Mouse (Mus musculus) urinary bladder, postnatal 4 days (tissue): Measurements from ENCODE around the gene Akap1.

Source experiments
- DNase-seq, 2 experiments: peaks; one replicate each; pipeline ENCODE4 v3.0.0; 2021 to 2022; ENCODE audit warnings: low spot score in 2 of 2

Gene Akap1

GRCm38 (mm10) chr11:88842315-88842975 lies 21.9 kb downstream of the Akap1 start:
- DNase-seq: no peak

DNA sequence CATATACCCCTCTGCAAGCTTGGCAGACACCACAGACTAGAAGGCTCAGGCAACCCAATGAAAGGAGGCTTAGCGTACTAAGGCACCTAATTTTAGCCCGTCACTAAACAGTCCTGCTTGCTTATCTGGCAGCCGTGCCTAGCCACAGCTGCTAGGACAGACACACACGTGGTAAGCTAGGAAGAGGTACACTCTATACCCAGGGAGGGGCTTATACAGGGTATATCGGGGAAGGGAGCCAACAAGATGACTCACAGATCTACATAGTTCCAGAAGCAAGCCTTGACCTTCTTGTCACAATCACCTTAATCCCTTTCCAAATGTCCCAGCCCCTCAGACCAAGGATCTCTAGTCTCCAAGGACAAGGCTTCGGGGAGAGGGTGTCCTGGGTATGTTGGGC lies 23.0 kb downstream of the Akap1 start:
- no peak for DNase-seq

DNA sequence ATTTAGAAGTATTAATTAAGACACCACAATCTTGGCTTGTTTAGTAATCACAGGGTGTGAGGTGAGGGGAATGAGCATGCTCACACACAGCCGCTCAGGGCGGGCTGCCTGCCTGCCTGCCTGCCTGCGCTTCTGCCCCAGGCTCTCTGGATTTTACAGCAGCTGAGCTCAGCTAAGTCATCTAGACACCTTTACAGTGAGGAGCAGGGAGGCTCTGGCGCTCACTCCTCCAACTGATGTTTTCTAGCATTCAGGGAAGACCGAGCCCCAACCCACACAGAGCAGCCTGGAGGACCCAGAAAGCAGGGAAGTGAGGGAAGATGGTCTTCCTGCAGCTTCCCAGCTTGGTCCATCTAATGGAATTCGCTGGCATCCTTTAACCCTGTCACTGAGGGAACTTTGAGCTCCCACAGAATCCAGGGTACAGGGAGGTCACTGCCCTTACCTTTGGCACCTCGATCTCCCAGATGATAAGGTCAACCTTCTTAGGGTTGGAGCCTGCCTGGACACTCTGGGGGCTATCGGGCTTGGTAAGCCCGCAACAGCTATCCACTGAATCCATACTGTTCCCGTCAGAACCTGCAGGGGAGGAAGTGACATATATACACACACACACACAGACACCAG lies 23.5 kb downstream of the Akap1 start:
- no peak for DNase-seq

- DNase-seq: no peak
Observed at GRCm38 (mm10) chr11:88840292-88840691, 24.1 kb downstream of the Akap1 start.

DNA sequence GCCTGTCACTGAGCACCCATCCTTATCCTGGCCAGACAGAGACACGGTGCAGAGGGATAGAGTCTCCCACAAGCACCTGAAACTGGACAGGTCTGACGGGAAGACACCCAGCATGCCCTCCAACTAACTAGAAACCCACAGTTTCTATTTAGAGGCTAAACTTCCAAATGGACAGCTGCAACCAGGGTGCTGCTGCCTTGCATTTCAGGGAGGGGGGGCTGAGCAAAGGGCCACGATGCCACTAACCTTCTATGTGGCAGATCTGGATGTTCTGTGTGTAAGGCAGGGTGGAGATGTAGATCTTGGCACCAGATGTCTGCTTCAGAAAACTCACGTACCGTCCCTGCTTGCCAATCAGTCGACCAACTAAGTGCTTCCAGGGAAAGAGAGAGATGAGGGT lies 25.0 kb downstream of the Akap1 start:
- DNase-seq: no peak

- no peak for DNase-seq
Observed at GRCm38 (mm10) chr11:88838630-88839029, 25.8 kb downstream of the Akap1 start.

DNA sequence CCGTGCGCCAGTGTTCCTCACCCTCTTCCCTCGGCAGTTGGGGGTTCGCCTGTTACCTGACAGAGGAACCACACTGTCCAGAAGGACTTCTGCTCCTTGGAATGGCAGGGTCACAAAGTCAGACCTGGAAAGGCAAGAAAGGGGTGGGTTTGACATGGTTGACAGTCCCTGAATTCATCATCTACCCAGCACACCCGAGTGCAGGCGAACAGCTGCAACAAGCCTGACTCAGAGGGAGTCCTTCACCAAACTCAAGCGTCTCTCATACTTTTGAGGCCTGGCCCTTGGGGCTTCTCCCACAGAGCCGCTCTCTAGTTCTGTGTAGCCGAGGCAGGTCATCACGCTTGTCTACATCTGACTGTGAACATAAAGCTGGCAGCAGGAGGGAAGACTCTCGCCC lies 29.8 kb downstream of the Akap1 start:
- no peak for DNase-seq

DNA sequence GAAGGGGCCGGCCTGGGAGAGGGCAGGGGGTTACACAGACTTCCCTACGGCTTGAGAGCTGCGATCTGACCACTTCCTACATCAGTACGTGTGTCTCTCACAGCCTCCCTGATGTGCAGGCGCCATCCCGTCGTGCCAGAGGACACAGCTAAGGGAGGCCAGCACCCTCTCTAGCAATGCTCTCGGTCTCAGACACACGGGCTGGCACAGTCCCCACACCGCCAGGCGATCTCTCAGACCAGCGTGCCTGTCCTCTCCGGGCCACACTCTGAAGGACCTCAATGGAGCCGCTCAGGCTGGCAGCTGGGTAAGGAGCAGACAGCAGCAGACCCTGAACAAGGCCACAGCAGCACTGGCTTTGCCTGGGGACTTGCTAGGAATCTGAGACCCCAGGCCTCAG lies 30.3 kb downstream of the Akap1 start:
- DNase-seq: no peak

- DNase-seq: no peak
Observed at GRCm38 (mm10) chr11:88833099-88833498, 31.3 kb downstream of the Akap1 start.

GRCm38 (mm10) chr11:88830257-88830804 lies 34.1 kb downstream of the Akap1 start:
- DNase-seq: no peak

DNA sequence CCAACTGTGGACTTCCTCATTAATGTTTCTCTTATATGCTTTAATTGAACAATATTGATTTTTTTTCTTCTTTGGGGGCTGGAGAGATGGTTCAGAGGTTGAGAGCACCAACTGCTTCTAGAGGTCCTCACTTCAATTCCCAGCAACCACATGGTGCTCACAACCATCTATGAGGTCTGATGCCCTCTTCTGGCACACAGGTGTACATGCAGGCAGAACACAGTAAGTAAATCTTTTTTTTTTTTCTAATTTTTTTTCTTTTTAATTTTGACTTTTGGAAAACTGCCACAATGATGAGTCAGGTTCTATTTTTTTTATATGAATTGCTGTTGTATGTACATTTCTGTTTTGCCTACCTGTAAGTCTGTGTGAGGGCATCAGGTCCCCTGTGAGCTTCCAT lies 35.9 kb downstream of the Akap1 start:
- no peak for DNase-seq

DNA sequence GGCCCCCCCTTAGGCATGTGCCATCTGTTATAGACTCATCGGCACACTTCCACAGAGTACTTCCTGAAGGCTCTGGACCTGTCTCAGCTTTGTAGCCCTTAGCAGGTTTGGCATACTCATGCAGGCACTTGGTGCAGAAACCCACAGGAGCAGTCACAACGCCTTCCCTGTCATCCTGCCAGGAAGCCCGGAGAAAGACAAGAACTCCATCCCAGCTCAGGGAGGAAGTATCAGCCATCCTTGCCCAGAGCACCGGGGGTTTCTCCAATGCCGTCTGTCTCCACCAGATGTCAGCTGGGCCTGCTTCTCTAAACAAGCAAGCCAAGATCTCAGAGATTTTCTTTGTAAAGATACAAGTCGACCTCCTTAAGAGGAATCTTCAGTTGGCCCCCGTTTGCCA lies 38.5 kb downstream of the Akap1 start:
- DNase-seq: no peak

GRCm38 (mm10) chr11:88822991-88823390 lies 41.4 kb downstream of the Akap1 start:
- DNase-seq: peak in 1 of 2 experiments; percentile 52

GRCm38 (mm10) chr11:88822526-88822925 lies 41.9 kb downstream of the Akap1 start:
- DNase-seq: no peak

DNA sequence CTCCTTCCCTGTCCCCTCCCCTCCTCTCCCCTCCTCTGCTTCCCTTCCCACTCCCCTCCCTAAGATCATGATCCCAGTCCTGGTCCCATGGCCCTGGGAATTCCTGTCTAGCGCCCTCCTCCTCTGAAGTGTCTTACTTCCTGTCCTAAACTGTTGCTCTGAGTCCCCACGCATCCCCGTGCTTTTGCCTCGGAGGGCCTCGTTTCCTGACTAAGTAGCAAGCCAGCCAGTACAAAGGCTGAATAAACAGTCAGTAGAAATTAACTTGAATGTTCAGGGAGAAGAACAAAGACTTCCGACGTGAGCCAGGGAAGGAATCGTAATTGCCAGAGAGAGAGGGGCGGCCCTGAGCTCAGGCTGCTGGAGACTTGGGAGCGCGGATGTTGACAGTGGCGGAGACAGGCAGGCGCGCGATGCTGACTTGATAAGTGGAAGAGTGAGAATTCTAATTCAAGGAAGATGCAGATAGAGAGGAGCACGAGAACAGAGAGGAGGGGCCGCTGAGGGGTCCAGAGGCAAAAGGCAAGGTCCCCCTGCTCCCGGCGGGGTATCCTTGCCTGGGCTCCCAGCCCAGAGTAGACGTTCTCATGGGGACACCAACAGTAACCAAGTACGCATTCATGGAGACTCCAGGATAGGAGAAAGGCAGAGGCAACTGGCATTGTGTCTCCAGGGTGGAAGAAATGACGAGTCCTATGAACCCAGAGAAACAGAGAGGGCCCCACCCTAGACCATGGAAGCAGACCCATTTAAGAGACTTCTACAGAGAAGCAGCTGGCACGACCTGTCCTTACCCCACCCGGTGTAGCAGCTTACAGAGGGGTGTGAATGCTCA lies 43.4 kb downstream of the Akap1 start:
- no peak for DNase-seq

- no peak for DNase-seq
Observed at GRCm38 (mm10) chr11:88820253-88820652, 44.1 kb downstream of the Akap1 start.

DNA sequence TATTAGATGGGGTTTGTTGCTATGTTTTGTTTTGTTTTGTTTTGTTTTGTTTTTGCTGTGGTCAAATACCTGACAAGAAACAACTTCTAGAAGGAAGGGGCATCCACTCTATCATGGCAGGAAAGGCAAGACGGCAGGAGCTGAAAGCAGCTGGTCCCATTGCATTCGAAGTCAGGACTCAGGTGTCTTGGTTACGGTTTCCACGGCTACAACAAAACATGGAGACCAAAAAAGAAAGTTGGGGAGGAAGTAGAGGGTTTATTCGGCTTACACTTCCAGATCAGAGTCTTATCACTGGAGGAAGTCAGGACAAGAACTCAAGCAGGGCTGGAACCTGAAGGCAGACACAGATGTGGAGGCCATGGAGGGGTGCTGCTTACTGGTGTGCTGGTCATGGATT lies 47.3 kb downstream of the Akap1 start:
- DNase-seq: no peak

DNA sequence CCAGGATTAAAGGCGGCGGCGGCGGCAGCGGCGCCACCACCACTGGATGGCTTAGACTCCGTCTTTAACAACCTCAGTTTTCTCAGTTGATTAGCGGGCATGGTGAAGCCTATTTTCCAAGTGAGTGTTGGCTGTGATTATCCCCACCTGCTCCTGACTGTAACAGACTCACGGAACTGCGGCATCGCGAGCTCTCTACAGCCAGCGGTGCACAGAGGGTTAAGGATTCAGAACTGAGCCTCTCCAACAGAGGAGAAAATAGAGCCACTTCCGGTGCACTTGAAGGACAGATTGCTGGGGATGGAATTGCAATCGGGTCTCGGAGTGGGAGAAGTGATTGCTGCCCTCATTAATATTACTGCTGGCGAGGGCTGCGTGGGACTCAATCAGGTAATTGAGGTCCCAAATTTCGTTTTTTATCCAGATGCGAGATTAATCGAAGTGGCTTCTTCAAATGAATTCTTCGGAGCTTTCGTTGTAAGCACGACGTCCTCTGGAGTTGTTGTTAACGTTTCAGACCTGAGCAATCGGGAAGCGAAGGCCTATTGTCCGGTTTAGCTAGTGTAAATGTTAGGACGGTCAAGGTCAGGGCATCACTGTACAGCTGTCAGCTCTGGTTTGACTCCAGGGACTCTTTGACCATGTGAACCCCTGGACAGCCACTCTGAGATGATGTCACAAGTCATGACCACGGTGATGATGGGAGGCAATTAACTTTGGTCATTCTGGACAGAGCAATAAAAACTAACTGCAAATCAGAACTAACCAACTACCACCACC lies 61.0 kb downstream of the Akap1 start:
- no peak for DNase-seq

GRCm38 (mm10) chr11:88796207-88796606 lies 68.2 kb downstream of the Akap1 start:
- no peak for DNase-seq

DNA sequence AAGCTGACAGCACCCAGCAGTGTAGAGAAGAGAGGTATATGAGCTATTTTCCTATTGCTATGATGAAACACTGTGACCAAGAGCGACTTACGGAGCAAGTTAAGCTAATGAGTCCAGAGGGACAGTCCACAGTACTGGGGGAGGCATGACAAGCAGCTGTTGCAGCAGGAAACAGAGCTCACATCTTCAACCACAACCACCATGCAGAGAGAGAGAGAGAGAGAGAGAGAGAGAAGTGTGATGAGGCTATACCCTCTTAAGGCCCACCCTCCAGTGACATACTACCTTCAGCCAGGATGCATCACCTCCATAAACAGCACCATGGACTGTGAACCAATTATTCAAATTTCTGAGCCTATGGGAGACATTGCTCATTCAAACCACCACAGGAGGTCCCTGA lies 74.5 kb downstream of the Akap1 start:
- no peak for DNase-seq

DNA sequence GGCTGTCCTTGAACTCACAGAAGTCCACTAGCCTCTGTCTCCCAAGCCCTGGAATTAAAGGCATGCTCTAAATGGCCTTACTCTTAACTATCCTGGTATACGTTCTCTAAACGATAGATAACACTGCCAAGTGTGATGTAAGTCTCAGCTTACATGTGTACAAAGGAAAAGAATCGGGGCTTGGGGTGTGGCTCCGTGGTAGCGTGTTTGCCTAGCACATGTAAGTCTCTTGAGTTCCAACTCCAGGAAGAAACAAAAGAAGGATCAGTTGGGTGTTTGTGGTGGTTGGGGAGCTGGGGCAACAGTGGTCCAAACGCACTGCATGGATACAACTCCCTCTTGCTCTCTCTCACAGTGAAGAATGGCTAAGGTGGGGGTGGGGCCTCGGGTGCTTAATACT lies 77.6 kb downstream of the Akap1 start:
- DNase-seq: no peak

DNA sequence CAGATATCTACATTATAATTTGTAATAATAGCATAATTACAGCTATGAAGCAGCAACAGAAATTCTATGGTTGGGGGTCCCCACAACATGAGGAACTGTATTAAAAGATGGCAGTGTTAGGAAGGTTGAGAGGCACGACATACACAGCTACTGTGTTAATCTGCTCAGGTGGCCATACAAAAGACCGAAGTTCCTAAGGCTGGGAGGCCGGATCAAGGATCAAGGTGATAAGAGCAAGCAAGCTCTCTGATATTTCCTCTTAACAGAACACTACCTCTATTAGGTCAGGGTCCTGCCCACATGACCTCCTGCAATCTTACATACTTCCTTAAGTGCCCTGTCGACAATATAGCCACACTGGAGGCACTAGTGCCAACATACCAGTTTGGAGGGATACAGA lies 80.9 kb downstream of the Akap1 start:
- no peak for DNase-seq
